21 mouse cellular contexts compared by ENCODE assay signal in genomic region chr10:126997340-126998113, GRCm38 (mm10). TPM values are rescaled to one million over a fixed set of nuclear protein-coding genes. Genes with fewer than 3 reads are reported as not detected.
DNase-seq lines count a peak whose midpoint lies in the region; ATAC-seq lines count a peak whose summit lies in the region.
"Had no signal": no experiment of that assay in that cellular context is flagged by ENCODE, and none has a peak within 500 bp of the region (broad histone marks: within the 10 kb centered on the region; RNA-seq: fewer than 3 reads in every experiment).

No protein-coding gene starts in this region.

- WGBS in intestine, embryonic 16.5 days, result 61% methylated on average over 13 of the region's 13 CpGs

- H3K9ac ChIP-seq in intestine, embryonic 16.5 days (ENCODE audit: low read depth, low read length), result no peak overlapping the region
- H3K9ac ChIP-seq: forebrain, embryonic 13.5 days; neural tube, embryonic 13.5 days had no signal

- intact Hi-C loops in left cerebral cortex, postnatal 4 days (cut with DNase I), result no loop called here

- H3K9me3 ChIP-seq in intestine, embryonic 16.5 days (ENCODE audit: control insufficient read depth, low read length), result no peaks in the 10 kb centered on the region
- H3K9me3 ChIP-seq: forebrain, embryonic 13.5 days; hindbrain, embryonic 10.5 days; neural tube, embryonic 13.5 days had no signal

- ATAC-seq in intestine, embryonic 16.5 days, result no peak
- ATAC-seq: activated CD4-positive, CD25-positive, alpha-beta regulatory T cell, adult 4 months; forebrain, embryonic 13.5 days; inflammation-experienced regulatory T-cells, adult 6 months; Patski had no signal

- H3K27ac ChIP-seq in intestine, embryonic 16.5 days (ENCODE audit: low read length), result no peak overlapping the region
- H3K27ac ChIP-seq: forebrain, embryonic 13.5 days; hindbrain, embryonic 10.5 days; macrophage; neural tube, embryonic 13.5 days had no signal

- H3K27me3 ChIP-seq in intestine, embryonic 16.5 days (replicated peaks; ENCODE audit: control insufficient read depth, insufficient read depth, low read length), result no peaks in the 10 kb centered on the region
- H3K27me3 ChIP-seq: forebrain, embryonic 13.5 days; neural tube, embryonic 13.5 days; Patski had no signal

- DNase-seq in cerebellum, adult 11-12 months, result peak; percentile 38
- no peak for DNase-seq in cerebellum, adult 9-11 months
- DNase-seq in heart, adult 11 months, result peak; percentile 93
- DNase-seq in heart, adult 9 months (ENCODE audit: low spot score in 2 of 2), result no peak
- peak; percentile 26 for DNase-seq in left cerebral cortex, postnatal 4 days
- no peak for DNase-seq in left cerebral cortex, adult 9 months (ENCODE audit: low spot score in 2 of 2)
- DNase-seq in brain, adult 2 months (ENCODE audit: low read depth, low spot score), result peak; percentile 24
- DNase-seq: embryo, embryonic 11 days; lung, adult 2 months; right cerebral cortex, postnatal 25 days; thymus, postnatal 25 days had no signal

- H3K4me2 ChIP-seq in intestine, embryonic 16.5 days (ENCODE audit: low read depth, low read length), result no peak overlapping the region
- H3K4me2 ChIP-seq: forebrain, embryonic 13.5 days; liver, embryonic 11.5 days; midbrain, embryonic 11.5 days; neural tube, embryonic 13.5 days had no signal

- H3K36me3 ChIP-seq in intestine, embryonic 16.5 days (ENCODE audit: control insufficient read depth, insufficient read depth, low read length), result peaks cover 34% of the 10 kb centered on the region

- no peak overlapping the region for H3K4me3 ChIP-seq in intestine, embryonic 16.5 days (ENCODE audit: low read length)
- H3K4me3 ChIP-seq: forebrain, embryonic 13.5 days; hindbrain, embryonic 10.5 days; neural tube, embryonic 13.5 days had no signal

- H3K4me1 ChIP-seq in intestine, embryonic 16.5 days (ENCODE audit: control insufficient read depth, insufficient read depth, low read length), result peaks cover 7% of the 10 kb centered on the region
- H3K4me1 ChIP-seq: forebrain, embryonic 13.5 days; hindbrain, embryonic 10.5 days; neural tube, embryonic 13.5 days had no signal

RNA-seq across cellular contexts. Expression of gene Avil, which starts 3.0 kb away (rescaled TPM):
- under 1 TPM; 0.12 to 0.16 TPM for total RNA-seq in left cerebral cortex, postnatal 4 days (2021)
- 0.21 and 0.28 TPM in 2 replicates for polyA plus RNA-seq in intestine, embryonic 16.5 days (2015; fragmentation: Nextera tagmentation; extraction: Ambion mirVana)
- polyA plus RNA-seq: activated CD4-positive, CD25-positive, alpha-beta regulatory T cell, adult 4 months; macrophage had no signal

RNA-seq across cellular contexts. Expression of gene Ctdsp2, which starts 19.0 kb away (rescaled TPM):
- 10 to 100 TPM; 57.6 to 61.4 TPM for total RNA-seq in left cerebral cortex, postnatal 4 days (2021)
- 41.2 and 44.0 TPM in 2 replicates for polyA plus RNA-seq in intestine, embryonic 16.5 days (2015; fragmentation: Nextera tagmentation; extraction: Ambion mirVana)

RNA-seq across cellular contexts. Expression of gene Tsfm, which starts 33.1 kb away (rescaled TPM):
- 10 to 100 TPM; 29.4 to 30.2 TPM for total RNA-seq in left cerebral cortex, postnatal 4 days (2021)
- 85.7 and 100 TPM in 2 replicates for polyA plus RNA-seq in intestine, embryonic 16.5 days (2015; fragmentation: Nextera tagmentation; extraction: Ambion mirVana)

RNA-seq across cellular contexts. Expression of gene Mettl1, which starts 43.7 kb away (rescaled TPM):
- 10 to 100 TPM; 13.8 to 14.9 TPM for total RNA-seq in left cerebral cortex, postnatal 4 days (2021)
- polyA plus RNA-seq in intestine, embryonic 16.5 days (2015; fragmentation: Nextera tagmentation; extraction: Ambion mirVana), result 42.4 and 48.3 TPM in 2 replicates

RNA-seq across cellular contexts. Expression of gene Eef1akmt3, which starts 43.8 kb away (rescaled TPM):
- total RNA-seq in left cerebral cortex, postnatal 4 days (2021), result under 1 TPM; 0.18 to 0.42 TPM
- 0.49 and 0.61 TPM in 2 replicates for polyA plus RNA-seq in intestine, embryonic 16.5 days (2015; fragmentation: Nextera tagmentation; extraction: Ambion mirVana)
- polyA plus RNA-seq: macrophage had no signal

Comparison
In these comparisons a context has a peak if more than half of its experiments do, and no peak if none do; other contexts are left out.
1. DNase-seq: peak in cerebellum, adult 11-12 months (single experiment), heart, adult 11 months (single experiment), left cerebral cortex, postnatal 4 days (single experiment) and brain, adult 2 months (single experiment); none in cerebellum, adult 9-11 months (single experiment), heart, adult 9 months (0 of 2) and left cerebral cortex, adult 9 months (0 of 2).